Mouse (Mus musculus): ENCODE results near the gene Hoxd3. TPM values are rescaled to one million over a fixed set of nuclear protein-coding genes. Genes with fewer than 3 reads are reported as not detected.
A peak's percentile ranks its signal among the peaks of the same experiment; 100 is the strongest.

Gene Hoxd3
- polyA plus RNA-seq, 1 experiment from 2014 or later, result 0.09 TPM

GRCm38 (mm10) chr2:74697567-74698121 lies 14.1 kb upstream of the Hoxd3 start, which contains the start of gene Hoxd9:
Gene Hoxd9 (plus strand): TSS chr2:74697727.
- H3K9ac ChIP-seq (ENCODE audit: low read depth, low read length), result no peak within 1 kb of the TSS
- H3K36me3 ChIP-seq (ENCODE audit: control insufficient read depth, insufficient read depth), result no peaks in the 10 kb centered on the region
- under 1% methylated on average over 43 of the region's 43 CpGs for WGBS (ENCODE audit: insufficient replicate concordance)
- H3K27ac ChIP-seq (ENCODE audit: low read length), result no peak within 1 kb of the TSS
- ATAC-seq (ENCODE audit: low read depth), result no peak
- no peaks in the 10 kb centered on the region for H3K4me1 ChIP-seq (ENCODE audit: control insufficient read depth, low read depth, low read length)
- H3K9me3 ChIP-seq (replicated peaks; ENCODE audit: control insufficient read depth, low read length), result no peaks in the 10 kb centered on the region
- H3K4me3 ChIP-seq (ENCODE audit: low read depth, low read length), result peak within 1 kb of the TSS; percentile 42
- H3K4me2 ChIP-seq (ENCODE audit: low read depth, low read length), result peak within 1 kb of the TSS; percentile 51
- peaks cover 98% of the 10 kb centered on the region for H3K27me3 ChIP-seq (ENCODE audit: control insufficient read depth, insufficient read depth, low read depth, low read length)

DNA sequence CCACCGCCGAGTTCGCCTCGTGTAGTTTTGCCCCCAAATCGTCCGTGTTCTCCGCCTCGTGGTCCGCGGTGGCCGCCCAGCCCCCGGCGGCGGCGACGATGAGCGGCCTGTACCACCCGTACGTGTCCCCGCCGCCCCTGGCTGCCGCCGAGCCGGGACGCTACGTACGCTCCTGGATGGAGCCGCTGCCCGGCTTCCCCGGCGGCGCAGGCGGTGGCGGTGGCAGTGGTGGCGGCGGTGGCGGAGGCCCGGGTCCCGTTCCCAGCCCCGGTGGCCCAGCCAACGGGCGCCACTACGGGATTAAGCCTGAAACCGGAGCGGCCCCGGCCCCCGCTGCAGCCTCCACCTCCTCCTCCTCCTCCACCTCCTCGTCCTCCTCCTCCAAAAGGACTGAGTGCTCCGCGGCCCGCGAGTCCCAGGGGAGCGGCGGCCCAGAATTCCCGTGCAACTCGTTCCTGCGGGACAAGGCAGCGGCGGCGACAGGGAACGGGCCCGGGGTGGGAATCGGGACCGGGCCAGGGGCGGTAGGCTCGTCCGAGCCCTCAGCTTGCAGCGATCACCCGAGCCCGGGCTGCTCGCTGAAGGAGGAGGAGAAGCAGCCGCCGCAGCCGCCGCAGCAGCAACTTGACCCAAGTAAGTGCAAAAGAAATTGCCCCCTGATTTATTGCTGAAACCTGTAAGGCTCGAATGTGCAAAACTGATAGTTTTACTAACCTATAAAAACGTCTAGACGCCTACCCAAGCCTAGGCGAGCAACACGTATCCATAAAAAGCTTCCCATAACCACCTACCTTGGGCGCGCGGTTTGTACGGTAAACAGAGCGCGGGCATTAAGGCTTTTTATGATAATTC lies 13.3 kb upstream of the Hoxd3 start:
- H3K27ac ChIP-seq (ENCODE audit: low read length), result no peak overlapping the region
- peak overlapping the region; percentile 51 for H3K4me2 ChIP-seq (ENCODE audit: low read depth, low read length)
- H3K27me3 ChIP-seq (ENCODE audit: control insufficient read depth, insufficient read depth, low read depth, low read length), result peaks cover 98% of the 10 kb centered on the region
- H3K4me1 ChIP-seq (ENCODE audit: control insufficient read depth, low read depth, low read length), result no peaks in the 10 kb centered on the region
- under 1% methylated on average over 84 of the region's 86 CpGs for WGBS (ENCODE audit: insufficient replicate concordance)
- H3K36me3 ChIP-seq (ENCODE audit: control insufficient read depth, insufficient read depth), result no peaks in the 10 kb centered on the region
- H3K9me3 ChIP-seq (replicated peaks; ENCODE audit: control insufficient read depth, low read length), result no peaks in the 10 kb centered on the region
- peak overlapping the region; percentile 42 for H3K4me3 ChIP-seq (ENCODE audit: low read depth, low read length)
- ATAC-seq (ENCODE audit: low read depth), result no peak
- no peak overlapping the region for H3K9ac ChIP-seq (ENCODE audit: low read depth, low read length)

- no peak overlapping the region for H3K4me2 ChIP-seq (ENCODE audit: low read depth, low read length)
- peaks cover 98% of the 10 kb centered on the region for H3K27me3 ChIP-seq (ENCODE audit: control insufficient read depth, insufficient read depth, low read depth, low read length)
- no peak overlapping the region for H3K4me3 ChIP-seq (ENCODE audit: low read depth, low read length)
- WGBS (ENCODE audit: insufficient replicate concordance), result 3% methylated on average over 17 of the region's 17 CpGs
- no peak overlapping the region for H3K9ac ChIP-seq (ENCODE audit: low read depth, low read length)
- no peaks in the 10 kb centered on the region for H3K36me3 ChIP-seq (ENCODE audit: control insufficient read depth, insufficient read depth)
- no peak for ATAC-seq (ENCODE audit: low read depth)
- no peaks in the 10 kb centered on the region for H3K4me1 ChIP-seq (ENCODE audit: control insufficient read depth, low read depth, low read length)
- H3K27ac ChIP-seq (ENCODE audit: low read length), result no peak overlapping the region
- no peaks in the 10 kb centered on the region for H3K9me3 ChIP-seq (replicated peaks; ENCODE audit: control insufficient read depth, low read length)
Observed at GRCm38 (mm10) chr2:74699053-74699430, 12.7 kb upstream of the Hoxd3 start.

- 11% methylated on average over 23 of the region's 23 CpGs for WGBS (ENCODE audit: insufficient replicate concordance)
- no peak overlapping the region for H3K4me3 ChIP-seq (ENCODE audit: low read depth, low read length)
- H3K9ac ChIP-seq (ENCODE audit: low read depth, low read length), result no peak overlapping the region
- no peak overlapping the region for H3K4me2 ChIP-seq (ENCODE audit: low read depth, low read length)
- H3K36me3 ChIP-seq (ENCODE audit: control insufficient read depth, insufficient read depth), result no peaks in the 10 kb centered on the region
- H3K9me3 ChIP-seq (replicated peaks; ENCODE audit: control insufficient read depth, low read length), result no peaks in the 10 kb centered on the region
- no peak for ATAC-seq (ENCODE audit: low read depth)
- H3K4me1 ChIP-seq (ENCODE audit: control insufficient read depth, low read depth, low read length), result no peaks in the 10 kb centered on the region; the same call in 1 of the 2 replicates
- H3K27ac ChIP-seq (ENCODE audit: low read length), result no peak overlapping the region
- H3K27me3 ChIP-seq (ENCODE audit: control insufficient read depth, insufficient read depth, low read depth, low read length), result peaks cover 98% of the 10 kb centered on the region
Observed at GRCm38 (mm10) chr2:74699664-74700545, 11.8 kb upstream of the Hoxd3 start.

- H3K4me3 ChIP-seq (ENCODE audit: low read depth, low read length), result no peak overlapping the region
- H3K9ac ChIP-seq (ENCODE audit: low read depth, low read length), result no peak overlapping the region
- WGBS (ENCODE audit: insufficient replicate concordance), result 9% methylated on average over 22 of the region's 22 CpGs
- no peak for ATAC-seq (ENCODE audit: low read depth)
- no peaks in the 10 kb centered on the region for H3K9me3 ChIP-seq (replicated peaks; ENCODE audit: control insufficient read depth, low read length)
- H3K27me3 ChIP-seq (ENCODE audit: control insufficient read depth, insufficient read depth, low read depth, low read length), result peaks cover 98% of the 10 kb centered on the region
- H3K27ac ChIP-seq (ENCODE audit: low read length), result no peak overlapping the region
- peaks cover 2% of the 10 kb centered on the region; the same call in 1 of the 2 replicates for H3K4me1 ChIP-seq (ENCODE audit: control insufficient read depth, low read depth, low read length)
- H3K36me3 ChIP-seq (ENCODE audit: control insufficient read depth, insufficient read depth), result no peaks in the 10 kb centered on the region
- no peak overlapping the region for H3K4me2 ChIP-seq (ENCODE audit: low read depth, low read length)
Observed at GRCm38 (mm10) chr2:74700546-74701112, 11.1 kb upstream of the Hoxd3 start.

DNA sequence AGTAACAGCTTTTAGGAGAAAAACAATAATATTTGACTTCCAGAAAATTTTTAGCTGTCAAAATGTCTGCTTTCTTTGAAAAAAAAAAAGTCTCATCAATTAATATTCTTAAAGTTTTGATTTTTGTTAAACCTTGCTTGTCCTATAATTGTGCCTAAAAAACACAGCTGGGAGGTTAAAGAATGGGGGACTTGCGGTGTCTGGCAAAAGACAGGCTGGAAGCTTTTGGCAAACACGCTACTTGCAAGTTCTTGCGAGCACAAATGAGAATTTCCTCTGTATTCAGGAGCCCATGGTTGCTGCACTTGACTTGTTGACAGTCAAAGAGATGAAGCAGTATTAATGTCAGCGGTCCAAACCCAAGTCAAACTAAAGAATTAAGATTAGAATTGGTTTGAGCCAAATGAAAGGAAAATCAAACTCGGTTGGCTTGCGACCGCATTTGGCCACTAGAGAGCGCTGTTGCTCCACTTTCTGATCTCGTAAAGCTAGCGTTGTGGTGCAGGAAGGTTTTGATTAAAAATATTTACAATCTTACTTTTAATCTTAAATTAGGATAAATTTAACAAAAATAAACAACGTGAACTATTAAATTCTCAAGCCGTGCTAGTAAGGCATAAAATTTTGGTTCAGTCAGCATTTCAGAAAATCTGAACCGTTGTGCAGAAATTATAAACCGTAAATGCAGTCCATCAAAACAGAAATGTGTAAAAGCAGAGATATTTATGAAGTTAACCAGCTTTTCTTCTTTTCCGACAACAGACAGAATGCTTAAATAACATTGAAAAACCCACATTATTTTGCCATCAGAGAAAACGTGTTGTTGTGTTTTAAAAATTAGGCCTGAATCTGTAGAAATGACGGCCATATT lies 9.5 kb upstream of the Hoxd3 start:
- no peak for ATAC-seq (ENCODE audit: low read depth)
- H3K4me1 ChIP-seq (ENCODE audit: control insufficient read depth, low read depth, low read length), result peaks cover 2% of the 10 kb centered on the region; the same call in 1 of the 2 replicates
- no peaks in the 10 kb centered on the region for H3K9me3 ChIP-seq (replicated peaks; ENCODE audit: control insufficient read depth, low read length)
- H3K9ac ChIP-seq (ENCODE audit: low read depth, low read length), result no peak overlapping the region
- 14% methylated on average over 17 of the region's 17 CpGs for whole genome bisulfite sequencing (ENCODE audit: insufficient replicate concordance)
- H3K36me3 ChIP-seq (ENCODE audit: control insufficient read depth, insufficient read depth), result no peaks in the 10 kb centered on the region
- no peak overlapping the region for H3K4me2 ChIP-seq (ENCODE audit: low read depth, low read length)
- no peak overlapping the region for H3K4me3 ChIP-seq (ENCODE audit: low read depth, low read length)
- H3K27ac ChIP-seq (ENCODE audit: low read length), result no peak overlapping the region
- peaks cover 97% of the 10 kb centered on the region for H3K27me3 ChIP-seq (ENCODE audit: control insufficient read depth, insufficient read depth, low read depth, low read length)

DNA sequence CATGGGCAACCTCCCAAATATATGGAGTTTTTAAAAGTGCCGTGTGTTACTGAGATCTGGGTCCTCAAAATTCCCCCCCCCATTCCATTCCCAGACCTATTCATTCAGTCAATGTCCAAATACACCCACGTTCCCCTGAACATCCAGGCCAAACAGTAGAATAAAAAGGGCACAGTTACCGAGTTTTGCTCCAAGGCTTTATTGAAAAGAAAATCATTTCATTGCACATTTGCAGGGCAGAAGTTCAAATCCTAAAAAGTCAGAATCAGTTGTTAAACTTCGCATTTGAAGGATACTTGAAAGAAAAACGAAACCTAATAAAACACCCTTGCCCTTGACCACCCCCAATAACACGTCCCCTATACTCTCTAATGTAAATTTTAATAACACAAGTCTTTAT lies 8.9 kb upstream of the Hoxd3 start:
- 25% methylated on average over 6 of the region's 6 CpGs for WGBS (ENCODE audit: insufficient replicate concordance)
- no peaks in the 10 kb centered on the region for H3K36me3 ChIP-seq (ENCODE audit: control insufficient read depth, insufficient read depth)
- H3K9me3 ChIP-seq (replicated peaks; ENCODE audit: control insufficient read depth, low read length), result no peaks in the 10 kb centered on the region
- H3K4me3 ChIP-seq (ENCODE audit: low read depth, low read length), result no peak overlapping the region
- peaks cover 2% of the 10 kb centered on the region; the same call in 1 of the 2 replicates for H3K4me1 ChIP-seq (ENCODE audit: control insufficient read depth, low read depth, low read length)
- no peak overlapping the region for H3K27ac ChIP-seq (ENCODE audit: low read length)
- no peak for ATAC-seq (ENCODE audit: low read depth)
- H3K4me2 ChIP-seq (ENCODE audit: low read depth, low read length), result no peak overlapping the region
- H3K9ac ChIP-seq (ENCODE audit: low read depth, low read length), result no peak overlapping the region
- H3K27me3 ChIP-seq (ENCODE audit: control insufficient read depth, insufficient read depth, low read depth, low read length), result peaks cover 97% of the 10 kb centered on the region

DNA sequence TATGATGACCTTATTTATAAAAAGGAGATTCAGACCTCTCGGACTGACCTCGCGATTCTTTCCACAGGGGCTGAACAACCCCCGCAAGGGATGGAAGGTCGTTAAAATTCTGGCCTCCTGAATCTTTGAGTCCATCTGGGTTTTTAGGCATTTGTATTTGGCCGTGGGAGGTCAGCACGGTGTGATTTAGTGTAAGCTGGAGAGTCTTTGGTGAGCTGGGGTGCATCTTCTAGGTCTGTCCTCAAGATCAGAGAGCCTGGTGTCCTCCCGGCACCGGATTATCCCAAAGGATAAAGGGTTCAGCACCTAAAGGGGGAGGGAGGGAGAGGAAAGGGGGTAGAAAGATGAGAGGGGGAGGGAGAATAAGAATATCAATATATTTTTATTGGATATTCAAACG lies 8.4 kb upstream of the Hoxd3 start:
- no peak for ATAC-seq (ENCODE audit: low read depth)

More for the DNA sequence above, 8.4 kb upstream of the Hoxd3 start:
- H3K9me3 ChIP-seq (replicated peaks; ENCODE audit: control insufficient read depth, low read length), result no peaks in the 10 kb centered on the region
- peaks cover 96% of the 10 kb centered on the region for H3K27me3 ChIP-seq (ENCODE audit: control insufficient read depth, insufficient read depth, low read depth, low read length)
- H3K27ac ChIP-seq (ENCODE audit: low read length), result no peak overlapping the region
- H3K36me3 ChIP-seq (ENCODE audit: control insufficient read depth, insufficient read depth), result no peaks in the 10 kb centered on the region
- WGBS (ENCODE audit: insufficient replicate concordance), result 23% methylated on average over 10 of the region's 10 CpGs
- no peak overlapping the region for H3K4me3 ChIP-seq (ENCODE audit: low read depth, low read length)
- no peak overlapping the region for H3K9ac ChIP-seq (ENCODE audit: low read depth, low read length)
- H3K4me2 ChIP-seq (ENCODE audit: low read depth, low read length), result no peak overlapping the region
- H3K4me1 ChIP-seq (ENCODE audit: control insufficient read depth, low read depth, low read length), result peaks cover 2% of the 10 kb centered on the region; the same call in 1 of the 2 replicates
